Mouse (Mus musculus): ENCODE measurements around the gene Plekha1.
A peak's percentile ranks its signal among the peaks of the same experiment; 100 is the strongest.

The Plekha1 gene

GRCm38 (mm10) chr7:130859926-130860325 lies 5.6 kb upstream of the Plekha1 start:
- DNase-seq (ENCODE audit: low spot score in 2 of 2), result no peak

GRCm38 (mm10) chr7:130860721-130861142 lies 4.8 kb upstream of the Plekha1 start:
- no peak for DNase-seq (ENCODE audit: low spot score in 2 of 2)

GRCm38 (mm10) chr7:130862501-130862900 lies 3.1 kb upstream of the Plekha1 start:
- DNase-seq (ENCODE audit: low spot score in 2 of 2), result no peak

GRCm38 (mm10) chr7:130864711-130865110 lies 845 bp upstream of the Plekha1 start:
- DNase-seq (ENCODE audit: low spot score in 2 of 2), result no peak

- DNase-seq (ENCODE audit: low spot score in 2 of 2), result no peak
Observed at GRCm38 (mm10) chr7:130866640-130867039, 1.1 kb downstream of the Plekha1 start.

GRCm38 (mm10) chr7:130867256-130867655 lies 1.7 kb downstream of the Plekha1 start:
- DNase-seq (ENCODE audit: low spot score in 2 of 2), result no peak

- no peak for DNase-seq (ENCODE audit: low spot score in 2 of 2)
Observed at GRCm38 (mm10) chr7:130884161-130884560, 18.6 kb downstream of the Plekha1 start.

- no peak for DNase-seq (ENCODE audit: low spot score in 2 of 2)
Observed at GRCm38 (mm10) chr7:130886246-130886645, 20.7 kb downstream of the Plekha1 start.

- no peak for DNase-seq (ENCODE audit: low spot score in 2 of 2)
Observed at GRCm38 (mm10) chr7:130887946-130888345, 22.4 kb downstream of the Plekha1 start.

- DNase-seq (ENCODE audit: low spot score in 2 of 2), result no peak
Observed at GRCm38 (mm10) chr7:130890871-130891270, 25.3 kb downstream of the Plekha1 start.

GRCm38 (mm10) chr7:130892973-130893372 lies 27.4 kb downstream of the Plekha1 start:
- peak; percentile 22 to 29 for DNase-seq (ENCODE audit: low spot score in 2 of 2)

GRCm38 (mm10) chr7:130894931-130895617 lies 29.5 kb downstream of the Plekha1 start:
- no peak for DNase-seq (ENCODE audit: low spot score in 2 of 2)

- DNase-seq (ENCODE audit: low spot score in 2 of 2), result no peak
Observed at GRCm38 (mm10) chr7:130895618-130895945, 30.0 kb downstream of the Plekha1 start.

GRCm38 (mm10) chr7:130896064-130896463 lies 30.5 kb downstream of the Plekha1 start:
- DNase-seq (ENCODE audit: low spot score in 2 of 2), result no peak

- no peak for DNase-seq (ENCODE audit: low spot score in 2 of 2)
Observed at GRCm38 (mm10) chr7:130897201-130897600, 31.6 kb downstream of the Plekha1 start.

- DNase-seq (ENCODE audit: low spot score in 2 of 2), result no peak
Observed at GRCm38 (mm10) chr7:130898373-130898772, 32.8 kb downstream of the Plekha1 start.

GRCm38 (mm10) chr7:130900233-130900848 lies 34.8 kb downstream of the Plekha1 start:
- no peak for DNase-seq (ENCODE audit: low spot score in 2 of 2)

GRCm38 (mm10) chr7:130902929-130903328 lies 37.4 kb downstream of the Plekha1 start:
- DNase-seq (ENCODE audit: low spot score in 2 of 2), result no peak

- no peak for DNase-seq (ENCODE audit: low spot score in 2 of 2)
Observed at GRCm38 (mm10) chr7:130903505-130904074, 38.0 kb downstream of the Plekha1 start.

- DNase-seq (ENCODE audit: low spot score in 2 of 2), result no peak
Observed at GRCm38 (mm10) chr7:130904571-130905365, 39.2 kb downstream of the Plekha1 start.

GRCm38 (mm10) chr7:130910841-130911240 lies 45.3 kb downstream of the Plekha1 start:
- DNase-seq (ENCODE audit: low spot score in 2 of 2), result no peak

GRCm38 (mm10) chr7:130914693-130915363 lies 49.3 kb downstream of the Plekha1 start:
- no peak for DNase-seq (ENCODE audit: low spot score in 2 of 2)

Measured in frontal cortex, postnatal 14 days (tissue).